Mouse (Mus musculus): Measurements from ENCODE around the gene 1700029J07Rik.

Gene 1700029J07Rik

DNA sequence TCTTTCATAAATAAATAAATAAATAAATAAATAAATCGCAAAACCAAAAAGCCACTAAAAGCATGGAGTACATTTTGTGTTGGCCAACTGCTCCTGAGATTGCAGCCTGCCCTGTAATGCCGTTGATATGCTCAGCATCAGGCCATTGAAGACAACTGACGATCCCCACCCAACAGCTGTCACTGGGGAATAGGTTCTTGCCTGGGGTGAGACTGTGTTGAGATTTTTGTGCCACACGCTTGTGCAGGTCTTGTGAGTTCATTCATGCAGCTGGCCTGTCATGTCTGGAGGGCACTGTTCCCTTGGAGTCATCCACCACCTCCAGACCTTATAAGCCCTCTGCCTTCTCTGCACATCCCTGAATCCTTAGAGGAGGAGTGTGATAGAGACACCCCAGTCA lies 28.8 kb downstream of the 1700029J07Rik start:
- no peak for DNase-seq

GRCm38 (mm10) chr8:45936986-45937385 lies 38.1 kb downstream of the 1700029J07Rik start:
- DNase-seq = no peak

GRCm38 (mm10) chr8:45934582-45935014 lies 40.5 kb downstream of the 1700029J07Rik start, which contains the start of gene Ccdc110:
TSS of gene Ccdc110 (plus strand) at chr8:45934619.
- peak; percentile 99 to 100 for DNase-seq

- DNase-seq = peak; percentile 44 to 58
Measured at GRCm38 (mm10) chr8:45922116-45922515, 52.9 kb downstream of the 1700029J07Rik start.

- DNase-seq = no peak
Measured at GRCm38 (mm10) chr8:45920392-45920791, 54.7 kb downstream of the 1700029J07Rik start.

DNA sequence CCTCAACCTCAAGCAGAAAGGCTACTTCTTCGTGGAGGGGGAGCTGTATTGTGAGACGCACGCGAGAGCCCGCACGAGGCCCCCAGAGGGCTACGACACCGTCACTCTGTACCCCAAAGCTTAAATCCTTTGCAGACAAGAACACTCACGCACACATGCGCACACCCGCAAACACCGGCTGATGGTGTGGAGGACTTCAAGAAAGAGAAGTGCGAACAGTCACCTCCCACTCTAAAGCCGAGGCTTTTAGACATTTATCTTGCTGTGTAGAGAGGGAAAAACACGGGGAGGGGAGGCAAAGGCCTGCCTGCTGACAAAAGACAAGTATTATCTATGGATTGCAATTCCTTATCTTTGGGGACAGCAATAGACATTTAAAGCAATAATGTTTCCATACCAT lies 56.2 kb downstream of the 1700029J07Rik start:
- DNase-seq = no peak

DNA sequence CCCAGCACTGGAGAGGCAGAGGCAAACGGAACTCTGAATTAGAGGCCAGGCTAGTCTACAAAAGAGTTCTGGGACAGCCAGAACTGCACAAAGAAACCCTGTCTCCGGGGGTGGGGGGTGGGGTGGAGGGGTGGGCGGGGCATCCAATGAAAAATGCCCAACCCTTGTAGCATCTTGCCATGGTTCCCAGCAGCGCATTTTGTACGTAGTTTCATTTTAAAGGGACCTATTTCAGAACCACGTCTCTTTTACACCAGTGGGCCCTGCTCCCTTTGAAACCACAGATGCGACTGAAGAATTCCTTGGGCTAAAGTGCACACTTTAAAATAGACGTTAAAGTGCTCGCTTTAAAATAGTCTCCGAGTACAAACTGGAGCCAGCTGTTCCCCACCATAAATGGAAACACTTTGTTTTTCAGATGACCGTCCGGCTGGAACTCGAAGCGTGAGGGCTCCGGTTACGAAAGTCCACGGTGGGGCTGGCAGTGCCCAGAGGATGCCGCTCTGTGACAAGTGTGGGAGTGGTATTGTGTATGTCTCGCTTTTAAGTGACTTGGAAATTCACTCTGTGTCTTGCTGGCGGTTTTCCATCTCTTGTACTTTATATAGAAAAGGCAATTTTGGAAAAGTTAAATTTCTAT lies 57.9 kb downstream of the 1700029J07Rik start:
- DNase-seq = no peak

GRCm38 (mm10) chr8:45916496-45916895 lies 58.6 kb downstream of the 1700029J07Rik start:
- DNase-seq = no peak

DNA sequence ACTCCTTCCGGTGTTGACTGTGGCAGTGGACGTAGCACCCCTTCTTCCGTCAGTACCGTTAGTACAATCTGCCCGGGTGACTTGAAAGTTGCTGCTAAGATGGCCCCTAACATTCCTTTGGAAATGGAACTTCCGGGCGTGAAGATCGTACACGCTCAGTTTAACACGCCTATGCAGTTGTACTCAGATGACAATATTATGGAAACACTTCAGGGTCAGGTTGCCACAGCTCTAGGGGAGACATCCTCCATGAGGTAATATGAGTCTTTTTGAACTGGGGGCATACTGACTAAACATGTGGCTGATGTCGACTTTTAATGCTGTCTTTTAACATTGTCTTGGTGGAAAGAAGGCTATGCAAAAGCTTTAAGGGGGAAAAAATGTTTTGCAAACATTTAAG lies 61.3 kb downstream of the 1700029J07Rik start:
- no peak for DNase-seq

DNA sequence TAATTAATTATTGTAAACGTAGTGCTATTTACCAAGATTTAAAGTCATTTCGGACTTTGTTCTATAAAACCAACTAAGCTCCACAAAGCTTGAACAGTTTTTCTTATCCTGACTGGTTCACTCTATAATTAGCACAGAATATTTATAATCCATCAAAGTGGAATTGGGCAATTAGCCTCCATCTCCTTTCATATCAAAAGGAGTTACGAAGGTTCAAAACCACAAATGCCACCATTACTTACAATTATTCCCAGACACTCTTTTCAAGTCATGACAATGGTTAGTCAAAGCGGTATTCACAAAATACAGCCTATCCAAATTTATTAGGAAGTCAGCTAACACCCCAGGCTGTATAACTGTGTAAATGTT lies 68.8 kb downstream of the 1700029J07Rik start:
- DNase-seq = no peak

DNA sequence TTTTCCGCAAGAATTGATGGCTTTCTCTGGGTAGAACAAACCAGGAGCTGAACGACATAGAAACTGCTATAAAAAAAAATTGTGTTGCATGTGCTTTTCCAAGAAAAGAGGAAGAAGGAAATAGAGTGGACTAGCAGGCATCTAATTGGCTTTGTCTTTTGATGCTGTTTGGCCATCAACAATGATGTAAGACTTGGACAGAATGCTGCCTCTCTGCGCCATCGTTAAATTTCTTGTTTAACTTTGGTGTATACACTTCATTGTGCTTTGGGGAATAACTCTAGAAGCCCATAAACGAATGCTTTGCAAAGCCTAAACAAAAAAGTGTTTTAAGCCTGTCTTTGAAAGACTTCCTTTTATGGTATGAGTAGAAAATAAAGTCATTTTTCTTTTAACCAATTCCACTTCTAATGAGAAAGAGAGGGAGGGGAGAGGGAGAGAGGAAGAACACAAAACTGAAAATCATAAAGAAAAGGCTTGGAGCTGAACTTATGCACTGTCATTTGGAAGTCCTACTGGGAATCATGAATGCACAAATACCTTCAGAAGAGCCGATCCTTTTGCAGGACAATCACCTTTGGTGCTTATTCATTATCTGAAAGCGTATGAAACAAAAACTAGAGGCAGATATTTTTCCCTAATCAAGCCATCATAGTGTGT lies 69.3 kb downstream of the 1700029J07Rik start:
- DNase-seq = no peak

- DNase-seq = peak; percentile 63 to 70
Measured at GRCm38 (mm10) chr8:45903659-45904058, 71.4 kb downstream of the 1700029J07Rik start.
